Mouse (Mus musculus): ENCODE results near the gene Tmem88b.

DNA sequence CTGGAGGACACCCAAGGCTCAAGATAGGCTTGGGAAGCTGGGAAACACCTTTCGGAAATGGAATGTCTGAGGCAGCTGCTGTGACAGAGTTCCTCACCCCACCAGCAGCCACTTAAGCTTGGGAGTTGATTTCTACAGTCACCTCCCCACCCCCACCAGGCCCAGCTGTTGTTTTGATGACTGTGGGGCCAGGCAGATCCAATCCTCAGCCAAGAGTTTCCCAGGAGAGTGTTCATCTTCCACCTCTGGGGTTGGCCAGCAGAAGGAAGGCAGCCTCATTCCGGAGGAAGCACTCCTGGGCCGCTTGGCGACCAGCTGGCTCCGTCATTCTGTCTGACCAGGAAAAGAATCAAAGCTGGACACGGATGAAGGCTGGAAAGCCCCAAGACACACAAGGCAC lies 4.8 kb downstream of the Tmem88b start:
- TF ChIP-seq CTCF (conservative IDR thresholded peaks at IDR 0.05; ENCODE audit: low read length) (no peak), POU5F1 (IDR thresholded peaks at IDR 0.05; ENCODE audit: borderline replicate concordance, low read length) (no peak)

Measured in E14TG2a.4 (cell line).